Comparison of ENCODE assay signal across 7 mouse cellular contexts in the genomic region with DNA sequence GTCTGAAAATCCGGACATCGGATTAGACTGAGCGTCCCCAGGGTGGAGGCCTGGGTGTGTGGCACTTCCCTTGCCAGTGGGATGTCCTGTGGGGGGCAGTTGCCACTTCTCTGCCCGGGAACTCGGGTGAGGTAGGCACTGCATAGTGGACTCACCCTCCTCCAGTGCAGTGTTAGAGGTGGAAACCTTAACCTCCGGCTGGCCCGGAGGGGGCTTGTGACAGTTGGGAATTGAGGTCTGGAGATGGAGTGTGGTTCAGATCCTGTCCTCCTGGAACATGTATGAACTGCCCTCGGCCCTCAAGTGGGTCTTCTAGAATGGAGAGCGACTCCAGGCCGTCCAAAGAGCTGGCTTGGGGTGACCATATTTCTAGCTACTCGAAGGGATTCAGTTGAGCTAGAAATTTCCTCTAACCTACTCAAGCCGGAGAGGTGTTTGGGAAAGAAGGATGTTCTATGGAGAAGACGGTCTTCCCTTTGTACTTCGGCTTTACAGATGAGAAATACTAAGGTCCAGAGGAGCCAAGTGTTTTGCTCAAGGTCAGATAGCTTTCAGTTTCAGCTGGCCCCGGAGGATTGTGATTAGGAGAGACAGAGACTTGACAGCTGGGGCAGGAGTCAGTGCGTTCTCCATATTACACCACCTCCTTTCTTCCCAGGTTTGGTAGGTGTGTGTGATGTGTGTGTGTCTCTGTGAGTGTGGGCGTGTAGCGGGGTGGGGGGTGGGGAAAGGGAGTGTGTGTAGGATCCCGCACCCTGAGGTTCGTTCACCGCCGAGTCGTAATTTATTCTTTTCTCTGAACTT. TPM values are rescaled to one million over a fixed set of nuclear protein-coding genes. Genes with fewer than 3 reads are reported as not detected.
A peak's percentile ranks its signal among the peaks of the same experiment; 100 is the strongest.
DNase-seq lines count a peak whose midpoint lies in the region; ATAC-seq and TF ChIP-seq lines count a peak whose summit lies in the region.

No protein-coding gene starts in this region.

- peak; percentile 34 for DNase-seq in thymus, postnatal 4 days
- DNase-seq in thymus, postnatal 25 days = no peak
- DNase-seq in forebrain, embryonic 14.5 days (ENCODE audit: low spot score) = no peak
- DNase-seq in kidney, postnatal 0 days (ENCODE audit: low spot score) = no peak
- DNase-seq in midbrain, embryonic 10.5 days (ENCODE audit: low spot score) = no peak
- no peak for DNase-seq in gastrocnemius, postnatal 25 days

- no peaks in the 10 kb centered on the region for H3K36me3 ChIP-seq in forebrain, embryonic 14.5 days (ENCODE audit: control insufficient read depth, insufficient read depth, low read length)
- H3K36me3 ChIP-seq in kidney, postnatal 0 days (ENCODE audit: insufficient read depth, low read length) = no peaks in the 10 kb centered on the region
- H3K36me3 ChIP-seq in midbrain, embryonic 10.5 days = no peaks in the 10 kb centered on the region

- H3K9me3 ChIP-seq in forebrain, embryonic 14.5 days (replicated peaks; ENCODE audit: control insufficient read depth, low read length) = no peaks in the 10 kb centered on the region
- H3K9me3 ChIP-seq in kidney, postnatal 0 days (replicated peaks; ENCODE audit: low read length) = no peaks in the 10 kb centered on the region
- no peaks in the 10 kb centered on the region for H3K9me3 ChIP-seq in midbrain, embryonic 10.5 days (replicated peaks)

- 0 out of 2 replicates have a peak, but pooled peaks have one; percentile 1 for TF ChIP-seq CTCF in kidney, postnatal 0 days (IDR thresholded peaks at IDR 0.05; ENCODE audit: low read depth)

- H3K27ac ChIP-seq in forebrain, embryonic 14.5 days (ENCODE audit: low read depth, low read length) = peak overlapping the region; percentile 9; the same call in 1 of the 2 replicates
- H3K27ac ChIP-seq in kidney, postnatal 0 days = peak overlapping the region; percentile 94
- peak overlapping the region; percentile 87 for H3K27ac ChIP-seq in midbrain, embryonic 10.5 days (replicated peaks)

- H3K4me3 ChIP-seq in forebrain, embryonic 14.5 days (ENCODE audit: low read depth, low read length) = peak overlapping the region; percentile 49
- H3K4me3 ChIP-seq in kidney, postnatal 0 days (replicated peaks; ENCODE audit: low read depth, low read length) = peak overlapping the region; percentile 80
- peak overlapping the region; percentile 80 for H3K4me3 ChIP-seq in midbrain, embryonic 10.5 days

- ATAC-seq in forebrain, embryonic 14.5 days = peak; percentile 27
- peak; percentile 3; the same call in 1 of the 2 replicates for ATAC-seq in kidney, postnatal 0 days (replicated peaks; ENCODE audit: low FRiP score, low read depth)
- no peak for ATAC-seq in activated CD4-positive, CD25-positive, alpha-beta regulatory T cell, adult 4 months

- H3K27me3 ChIP-seq in forebrain, embryonic 14.5 days (replicated peaks; ENCODE audit: control insufficient read depth, insufficient read depth, low read length) = no peaks in the 10 kb centered on the region; the same call in 1 of the 2 replicates
- H3K27me3 ChIP-seq in kidney, postnatal 0 days (ENCODE audit: insufficient read depth, low read length) = no peaks in the 10 kb centered on the region
- peaks cover 60% of the 10 kb centered on the region for H3K27me3 ChIP-seq in midbrain, embryonic 10.5 days (ENCODE audit: low read depth, poor library complexity, severe bottlenecking)

- H3K4me2 ChIP-seq in forebrain, embryonic 14.5 days (ENCODE audit: low read length) = peak overlapping the region; percentile 90
- peak overlapping the region; percentile 98 for H3K4me2 ChIP-seq in kidney, postnatal 0 days (ENCODE audit: low read length)

- H3K9ac ChIP-seq in forebrain, embryonic 14.5 days (ENCODE audit: low read length) = peak overlapping the region; percentile 62
- peak overlapping the region; percentile 91 for H3K9ac ChIP-seq in kidney, postnatal 0 days (ENCODE audit: low read depth, low read length)

- WGBS in forebrain, embryonic 14.5 days = 4% methylated on average over 23 of the region's 23 CpGs
- 3% methylated on average over 23 of the region's 23 CpGs for WGBS in kidney, postnatal 0 days
- WGBS in midbrain, embryonic 10.5 days = 3% methylated on average over 23 of the region's 23 CpGs

- H3K4me1 ChIP-seq in forebrain, embryonic 14.5 days (ENCODE audit: control insufficient read depth, insufficient read depth, low read length) = peaks cover 57% of the 10 kb centered on the region
- peaks cover 68% of the 10 kb centered on the region for H3K4me1 ChIP-seq in kidney, postnatal 0 days (replicated peaks; ENCODE audit: insufficient read depth, low read length)
- peaks cover 80% of the 10 kb centered on the region for H3K4me1 ChIP-seq in midbrain, embryonic 10.5 days

RNA-seq across cellular contexts. Expression of gene Rara, which starts 9.2 kb away (rescaled TPM):
- polyA plus RNA-seq in forebrain, embryonic 14.5 days (2014; fragmentation: Nextera tagmentation; extraction: Ambion mirVana) = 8.2 and 9.8 TPM in 2 replicates
- 25.7 and 26.3 TPM in 2 replicates for polyA plus RNA-seq in kidney, postnatal 0 days (2015; fragmentation: Nextera tagmentation; extraction: Ambion mirVana)
- polyA plus RNA-seq in midbrain, embryonic 10.5 days (2016; fragmentation: Nextera tagmentation; extraction: Ambion mirVana) = 15.5 and 16.1 TPM in 2 replicates
- 10 to 100 TPM in 1 of 2 experiments, 1 to 10 TPM in 1; 9.0 to 13.7 TPM for polyA plus RNA-seq in activated CD4-positive, CD25-positive, alpha-beta regulatory T cell, adult 4 months (2017; shearing (Covaris generic))
- 10 to 100 TPM in 1 of 2 experiments, 1 to 10 TPM in 1; 9.4 to 12.8 TPM for total RNA-seq in gastrocnemius, postnatal 25 days (2021)

RNA-seq across cellular contexts. Expression of gene Cdc6, which starts 29.2 kb away (rescaled TPM):
- polyA plus RNA-seq in forebrain, embryonic 14.5 days (2014; fragmentation: Nextera tagmentation; extraction: Ambion mirVana) = 14.1 and 16.4 TPM in 2 replicates
- polyA plus RNA-seq in kidney, postnatal 0 days (2015; fragmentation: Nextera tagmentation; extraction: Ambion mirVana) = 12.3 and 15.5 TPM in 2 replicates
- 53.3 and 67.8 TPM in 2 replicates for polyA plus RNA-seq in midbrain, embryonic 10.5 days (2016; fragmentation: Nextera tagmentation; extraction: Ambion mirVana)
- 10 to 100 TPM; 10.1 to 17.7 TPM for polyA plus RNA-seq in activated CD4-positive, CD25-positive, alpha-beta regulatory T cell, adult 4 months (2017; shearing (Covaris generic))
- under 1 TPM; 0.13 to 0.56 TPM for total RNA-seq in gastrocnemius, postnatal 25 days (2021)

RNA-seq across cellular contexts. Expression of gene Gjd3, which starts 46.0 kb away (rescaled TPM):
- polyA plus RNA-seq in forebrain, embryonic 14.5 days (2014; fragmentation: Nextera tagmentation; extraction: Ambion mirVana) = 0.27 and 0.28 TPM in 2 replicates
- polyA plus RNA-seq in kidney, postnatal 0 days (2015; fragmentation: Nextera tagmentation; extraction: Ambion mirVana) = 1.1 and 1.6 TPM in 2 replicates
- 0.16 TPM in 1 of 2 replicates, not detected in the other for polyA plus RNA-seq in midbrain, embryonic 10.5 days (2016; fragmentation: Nextera tagmentation; extraction: Ambion mirVana)
- under 1 TPM in 1 of 2 experiments, not detected in 1; 0.41 TPM for polyA plus RNA-seq in activated CD4-positive, CD25-positive, alpha-beta regulatory T cell, adult 4 months (2017; shearing (Covaris generic))
- total RNA-seq in gastrocnemius, postnatal 25 days (2021) = not detected

Comparison
In these comparisons a context has a peak if more than half of its experiments do, and no peak if none do; other contexts are left out.
1. H3K27ac ChIP-seq: peak in every context shown above with its lines; median percentile 94 in kidney, postnatal 0 days; 87 in midbrain, embryonic 10.5 days; 9 in forebrain, embryonic 14.5 days.